Mouse (Mus musculus): ENCODE measurements at regions not wholly inside any gene's neighbourhood (a gene's known extent, or its start where the extent isn't known, plus 50 kb on each side); places are given as distances from the start of the nearest gene placed in this dataset.

- WGBS = 63% methylated on average over 2 of the region's 2 CpGs
- H3K4me3 ChIP-seq (ENCODE audit: low read length) = no peak overlapping the region
- no peak overlapping the region for H3K27ac ChIP-seq
- TF ChIP-seq CTCF (IDR thresholded peaks at IDR 0.05; ENCODE audit: low read depth) = no peak
- H3K4me1 ChIP-seq (ENCODE audit: insufficient read depth, low read length) = no peaks in the 10 kb centered on the region
- no peak overlapping the region for H3K4me2 ChIP-seq (ENCODE audit: low read depth, low read length)
- no peak for ATAC-seq
- H3K36me3 ChIP-seq (ENCODE audit: insufficient read depth, low read length) = no peaks in the 10 kb centered on the region
- no peaks in the 10 kb centered on the region for H3K9me3 ChIP-seq (ENCODE audit: low read length)
- no peak for DNase-seq (ENCODE audit: low spot score)
- no peaks in the 10 kb centered on the region for H3K27me3 ChIP-seq (ENCODE audit: insufficient read depth, low read length)
- no peak overlapping the region for H3K9ac ChIP-seq (replicated peaks; ENCODE audit: low read length)
Observed at GRCm38 (mm10) chr15:52645961-52646360, 1238.7 kb upstream of the Gm7489 start.

GRCm38 (mm10) chr15:52657916-52658315 is 1226.8 kb upstream of the Gm7489 start:
- no peaks in the 10 kb centered on the region for H3K9me3 ChIP-seq (ENCODE audit: low read length)
- H3K27ac ChIP-seq = no peak overlapping the region
- DNase-seq (ENCODE audit: low spot score) (no peak), ATAC-seq (no peak)
- H3K9ac ChIP-seq (replicated peaks; ENCODE audit: low read length) = no peak overlapping the region
- H3K4me1 ChIP-seq (ENCODE audit: insufficient read depth, low read length) = no peaks in the 10 kb centered on the region
- no peak for TF ChIP-seq CTCF (IDR thresholded peaks at IDR 0.05; ENCODE audit: low read depth)
- H3K36me3 ChIP-seq (ENCODE audit: insufficient read depth, low read length) = no peaks in the 10 kb centered on the region
- H3K4me2 ChIP-seq (ENCODE audit: low read depth, low read length) = no peak overlapping the region
- no peak overlapping the region for H3K4me3 ChIP-seq (ENCODE audit: low read length)
- no peaks in the 10 kb centered on the region for H3K27me3 ChIP-seq (ENCODE audit: insufficient read depth, low read length)

All from hindbrain, postnatal 0 days (tissue).